Mouse (Mus musculus) Muller cell, postnatal 12 days (primary cell): Measurements from ENCODE around the gene Hoxa3.

ENCODE experiments used
- DNase-seq: peaks from one replicate; pipeline ENCODE4 v3.0.0-alpha.2; 2015; ENCODE audit errors: inconsistent ontology term

Gene Hoxa3

DNA sequence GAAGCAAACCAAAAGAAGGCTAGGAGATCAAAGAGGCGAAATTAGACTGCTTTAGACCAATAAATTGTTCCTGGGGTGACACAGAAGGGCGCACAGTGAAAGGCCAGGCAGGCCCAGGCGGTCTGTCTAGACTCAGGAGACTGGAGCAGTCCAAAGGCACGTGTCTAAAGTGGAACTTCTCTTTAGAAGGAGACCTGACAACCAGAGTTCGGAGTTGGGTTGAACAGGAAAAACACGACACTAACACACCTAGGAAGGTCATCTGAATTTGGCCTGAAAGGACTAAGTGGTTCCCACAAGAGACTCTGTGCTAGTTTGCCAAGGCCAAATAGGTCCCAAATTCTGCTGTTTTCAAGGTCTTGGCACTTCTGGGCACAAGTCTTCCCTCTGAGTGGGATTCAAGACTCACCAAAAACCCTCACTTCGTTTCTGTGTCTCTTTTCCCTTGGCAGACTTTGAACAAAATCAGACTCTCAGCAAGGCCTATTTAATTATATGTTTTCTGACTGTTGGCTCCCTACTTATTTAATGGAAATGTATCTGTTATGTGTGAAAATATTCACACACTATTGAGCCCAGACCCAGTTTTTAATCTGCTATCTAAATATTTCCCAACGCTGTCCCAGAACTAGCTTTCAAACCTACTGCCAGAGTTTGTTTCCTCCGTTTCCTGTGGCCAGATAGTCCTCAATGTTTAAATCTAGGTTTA is 6.3 kb upstream of the Hoxa3 start:
- DNase-seq: no peak

DNA sequence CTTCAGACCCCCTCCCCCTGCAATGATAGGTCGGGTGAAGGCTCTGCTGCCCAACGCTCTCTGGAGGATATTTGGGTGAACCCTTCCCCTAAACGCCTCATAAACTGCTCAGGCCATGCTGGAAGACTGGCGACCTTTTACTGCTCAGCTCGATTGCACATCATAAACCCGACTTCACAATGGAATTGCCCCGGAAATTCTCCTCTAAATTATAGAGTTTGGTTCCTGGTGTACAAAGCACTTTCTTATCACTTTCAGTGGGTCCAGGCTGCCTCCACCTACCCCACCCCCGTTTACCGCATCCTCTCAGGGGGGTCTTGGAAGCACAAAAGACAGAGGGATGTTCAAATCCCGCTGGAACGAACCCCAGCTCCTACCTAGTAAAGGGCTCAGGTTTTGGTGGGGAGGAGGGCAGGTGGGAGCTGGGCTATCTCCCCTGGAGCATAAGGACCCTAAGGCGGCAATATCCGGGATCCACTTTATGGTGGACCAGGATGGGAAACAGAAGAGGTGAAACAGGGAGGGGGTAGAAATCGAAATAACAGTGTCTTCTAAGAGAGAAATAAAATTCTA is 5.6 kb upstream of the Hoxa3 start:
- DNase-seq: no peak

DNA sequence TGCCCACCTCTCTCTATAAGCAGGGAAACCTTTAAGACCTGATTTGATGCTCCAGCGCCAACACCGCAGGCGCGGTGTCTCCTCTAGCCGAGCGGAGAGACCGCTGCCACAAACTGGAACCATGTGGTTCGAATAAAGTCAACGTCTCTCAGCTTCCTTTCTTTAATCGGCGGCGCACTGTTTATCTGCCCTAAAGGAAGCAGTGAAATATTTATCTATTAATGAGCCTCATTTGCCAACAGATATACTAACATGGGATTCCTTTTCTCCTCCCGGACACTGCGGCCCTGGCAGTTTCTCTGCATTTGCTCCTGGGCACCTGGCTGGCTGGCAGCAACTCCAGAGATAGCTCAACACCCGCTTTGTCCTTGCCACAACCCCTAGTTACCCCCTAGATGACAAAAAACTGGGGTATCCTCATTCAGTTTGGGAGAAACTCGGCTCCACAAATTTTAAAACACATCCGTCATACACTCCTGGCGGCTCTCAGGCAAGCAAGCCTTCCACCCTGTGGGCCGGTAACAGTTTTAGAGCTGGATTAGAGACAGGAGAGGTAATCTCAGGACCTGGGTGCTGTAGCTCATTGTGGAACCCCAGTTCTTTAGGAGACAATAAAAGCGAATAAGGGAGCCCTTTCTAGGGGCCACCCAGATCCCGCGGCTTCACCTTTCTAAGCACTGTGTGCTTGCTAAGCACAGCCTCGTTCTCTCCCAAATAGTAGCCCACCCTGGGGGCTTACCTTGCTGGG is 4.9 kb upstream of the Hoxa3 start:
- no peak for DNase-seq

DNA sequence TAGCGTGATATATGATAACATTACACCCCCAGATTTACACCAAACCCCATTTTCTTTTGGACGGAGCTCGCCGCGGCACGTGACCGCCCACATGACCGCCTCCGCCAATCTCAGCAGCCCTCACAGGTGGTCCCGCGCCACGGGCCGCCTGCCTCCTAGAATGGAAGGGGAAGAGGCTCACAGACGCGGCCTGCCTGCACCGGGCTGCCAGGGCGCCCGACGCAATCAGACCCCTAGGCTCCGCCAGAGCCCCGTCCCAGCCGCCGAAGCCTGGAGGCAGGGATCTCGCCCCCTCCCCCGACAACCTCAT is 4.3 kb upstream of the Hoxa3 start:
- DNase-seq: no peak

DNA sequence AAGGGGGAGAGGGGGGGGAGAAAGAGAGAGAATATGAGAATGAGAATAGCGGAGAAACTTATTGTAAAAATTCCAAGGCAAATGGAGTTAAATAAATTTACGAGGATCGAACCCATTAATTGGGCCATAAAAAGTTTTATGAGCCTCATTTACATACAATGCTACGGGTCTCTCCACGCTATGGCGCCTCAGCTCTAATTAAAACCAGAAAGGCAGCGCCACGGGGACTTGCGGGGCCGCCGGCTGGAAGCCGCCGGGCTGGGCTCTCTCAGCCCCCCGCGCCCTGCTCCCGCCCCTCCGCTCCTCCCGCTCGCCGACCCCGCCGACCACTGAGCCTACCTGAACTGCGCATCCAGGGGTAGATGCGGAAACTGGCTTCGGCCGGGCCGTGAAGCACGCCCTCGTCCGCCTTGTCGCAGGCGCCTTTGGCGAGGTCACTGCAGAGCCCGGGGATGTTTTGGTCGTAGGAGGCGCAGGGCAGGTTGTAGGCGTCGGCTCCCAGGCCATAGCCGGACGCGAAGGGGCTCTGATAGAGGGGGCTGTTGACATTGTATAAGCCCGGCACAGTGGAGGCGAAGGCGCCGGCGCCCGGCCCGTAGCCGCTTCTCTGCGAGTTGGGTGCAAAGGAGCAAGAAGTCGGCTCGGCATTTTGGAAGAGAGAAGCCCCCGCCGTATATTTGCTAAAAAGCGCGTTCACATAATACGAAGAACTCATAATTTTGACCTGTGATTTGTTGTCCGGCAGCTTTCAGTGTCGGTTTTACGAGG is 3.7 kb upstream of the Hoxa3 start:
- no peak for DNase-seq

DNA sequence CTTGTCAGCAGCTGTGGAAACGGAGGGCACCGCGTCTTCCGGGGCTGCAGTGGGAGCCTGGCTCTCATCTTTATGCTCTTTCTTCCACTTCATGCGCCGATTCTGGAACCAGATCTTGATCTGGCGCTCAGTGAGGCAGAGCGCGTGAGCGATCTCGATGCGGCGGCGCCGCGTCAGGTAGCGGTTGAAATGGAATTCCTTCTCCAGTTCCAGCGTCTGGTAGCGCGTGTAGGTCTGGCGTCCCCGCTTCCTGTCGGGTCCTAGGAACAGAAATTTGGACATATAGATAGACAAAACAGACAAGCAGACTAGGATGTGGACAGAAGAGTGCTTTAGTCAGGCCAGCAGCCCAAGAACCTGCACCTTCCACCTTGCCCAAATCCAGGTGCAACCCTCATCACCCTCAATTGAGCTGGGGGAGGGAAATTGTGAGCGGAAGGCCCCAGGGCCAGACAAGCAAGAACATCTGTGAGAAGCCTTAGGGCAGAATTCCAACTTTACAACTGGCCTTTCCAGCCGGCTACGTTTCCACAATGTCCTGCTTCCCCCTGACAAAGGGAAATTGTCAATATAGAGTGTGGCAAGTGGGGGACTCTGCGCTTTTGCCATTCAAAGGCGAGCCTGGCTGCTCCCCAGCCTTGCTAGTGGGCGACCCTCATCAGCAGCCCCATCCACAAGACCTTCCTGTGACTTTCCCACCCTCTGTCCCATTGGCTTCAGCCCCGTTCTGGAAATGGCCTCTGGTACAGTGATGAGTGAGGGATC is 2.8 kb upstream of the Hoxa3 start:
- DNase-seq: no peak

DNA sequence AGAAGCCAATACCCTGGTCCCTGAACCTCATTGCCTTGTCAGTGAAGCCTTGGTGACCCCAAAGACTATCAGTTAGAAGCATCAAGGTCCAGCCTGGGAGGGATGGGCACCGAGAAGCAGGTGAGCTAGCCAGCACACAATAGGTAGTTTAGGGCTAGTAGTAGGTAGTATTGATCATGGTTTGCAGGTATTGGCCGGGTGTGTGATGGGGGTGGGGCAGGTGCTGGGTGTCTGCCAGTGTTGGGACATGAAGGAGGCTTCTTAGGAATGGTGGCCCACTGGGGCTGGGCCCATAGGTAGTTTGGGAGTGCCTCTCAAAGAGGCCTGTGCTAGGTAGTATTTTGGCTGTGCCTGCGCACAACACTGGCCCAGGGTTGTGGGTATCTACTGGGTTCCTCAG is 1.9 kb upstream of the Hoxa3 start:
- DNase-seq: no peak

DNA sequence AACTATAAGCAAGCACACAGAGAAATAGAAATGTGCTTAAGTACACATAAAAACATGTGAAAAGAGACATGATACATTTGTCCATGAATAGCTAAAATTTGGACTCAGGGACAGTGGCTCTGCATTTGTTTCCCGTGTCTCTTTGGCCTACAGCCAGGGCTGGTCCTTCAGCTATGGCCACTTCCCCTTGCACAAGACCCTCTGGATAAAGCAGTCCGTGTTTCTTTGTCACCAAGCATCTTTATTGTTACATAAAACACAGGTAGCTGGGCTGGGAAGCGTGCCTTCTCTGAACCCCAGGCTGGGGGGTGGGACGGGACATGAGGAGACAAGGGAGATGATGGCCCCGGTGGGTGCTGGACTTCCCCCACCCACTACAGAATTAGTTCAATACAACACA is 1.1 kb upstream of the Hoxa3 start:
- no peak for DNase-seq

DNA sequence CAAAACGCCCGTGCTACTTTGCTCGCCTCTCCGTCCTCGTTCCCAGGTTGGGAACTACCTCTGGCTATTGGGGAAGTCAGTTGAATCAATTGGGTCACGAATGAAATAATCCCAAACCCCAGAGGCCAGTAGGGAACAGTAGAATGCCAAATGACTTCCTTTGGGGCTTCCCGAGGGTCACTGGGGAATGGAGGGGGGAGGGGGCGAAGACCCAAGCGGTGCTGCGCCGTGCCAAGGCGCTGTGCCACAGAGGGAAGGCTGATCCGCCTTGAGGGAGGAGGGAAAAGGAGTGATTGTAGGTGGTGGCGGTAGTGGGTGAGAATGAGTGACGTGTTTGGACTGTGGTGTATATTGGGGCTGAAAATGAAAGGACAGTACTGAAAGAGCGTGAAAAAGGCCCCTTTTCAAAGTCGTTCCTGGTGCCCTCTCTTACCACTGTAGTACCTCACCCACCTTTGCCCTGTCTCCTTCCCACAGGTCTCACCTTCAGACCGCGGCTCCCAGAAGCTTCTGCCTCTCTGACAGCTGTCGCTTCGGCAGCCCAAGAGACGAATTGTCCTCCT is 499 bp downstream of the Hoxa3 start:
- DNase-seq: no peak

DNA sequence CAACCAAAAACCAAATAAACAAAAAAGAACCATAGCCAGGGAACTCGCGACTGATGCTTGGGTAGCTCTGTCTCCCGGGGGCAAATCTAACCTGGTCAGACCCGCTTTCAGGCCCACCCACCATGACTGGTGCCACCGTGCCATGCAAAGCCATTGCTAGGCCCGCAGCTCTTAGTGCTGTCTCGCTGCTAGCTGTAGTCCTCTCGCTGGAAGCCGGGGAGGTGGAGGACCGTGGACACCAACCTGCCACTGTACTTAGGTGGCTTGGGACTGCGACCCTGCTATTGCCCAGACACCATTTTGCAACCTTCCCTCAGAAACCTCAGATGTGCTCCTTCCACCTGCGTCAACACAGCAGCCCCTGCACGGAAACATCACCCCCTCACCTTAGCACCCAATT is 1.2 kb downstream of the Hoxa3 start:
- no peak for DNase-seq

DNA sequence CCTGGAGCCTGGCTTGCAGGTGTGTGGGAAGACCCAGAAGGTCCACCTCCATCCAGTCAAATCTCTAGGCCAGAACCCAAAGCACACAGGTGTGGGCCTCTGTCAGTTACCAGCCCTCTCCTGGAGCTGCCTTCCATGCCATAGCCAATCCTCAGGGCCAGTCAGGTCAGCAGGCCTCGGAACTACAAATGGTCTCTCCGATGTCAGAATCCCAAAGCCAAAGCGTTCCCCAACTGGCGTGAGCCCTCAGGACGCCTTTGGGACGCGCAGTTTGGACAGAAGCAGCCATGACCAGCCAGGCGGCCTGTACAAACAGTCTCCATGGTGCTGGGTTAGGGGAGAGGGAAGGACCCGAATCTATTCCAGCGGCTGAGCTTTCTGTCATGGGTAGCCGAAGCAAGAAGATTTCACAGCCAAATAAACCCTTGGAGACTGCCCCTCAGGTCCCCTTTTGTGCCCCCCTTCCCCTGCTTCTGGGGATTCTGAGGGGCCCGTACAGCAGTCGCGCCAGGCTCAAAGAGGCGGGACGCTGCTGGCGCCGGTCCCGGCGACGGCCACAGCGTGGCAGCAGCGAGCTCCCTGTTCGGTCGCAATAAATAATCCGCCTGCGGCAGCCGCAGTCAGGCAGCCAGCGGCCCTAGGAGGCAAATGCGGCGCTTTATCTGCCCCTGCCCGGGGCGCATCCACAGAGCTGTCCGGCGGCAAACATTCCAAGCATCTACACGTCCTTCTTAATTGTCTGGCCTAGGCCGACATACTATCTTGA is 1.8 kb downstream of the Hoxa3 start:
- DNase-seq: peak; percentile 45

DNA sequence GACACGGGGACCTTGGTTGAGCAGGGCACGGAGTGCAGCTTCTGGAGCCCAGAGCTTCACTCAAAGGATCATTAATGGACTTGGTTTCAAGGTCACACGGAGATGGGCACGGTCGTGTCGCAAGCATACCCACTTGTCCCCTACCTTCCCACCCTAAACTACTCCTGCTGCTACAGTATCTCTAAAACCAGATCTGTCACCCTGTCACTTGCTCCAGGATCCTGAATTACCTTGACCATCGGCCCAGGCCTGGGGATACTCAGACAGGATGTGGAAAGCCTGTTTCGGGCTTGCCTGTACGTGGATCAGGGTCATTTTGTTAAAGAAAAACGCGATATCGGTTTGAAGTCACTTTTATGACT is 3.5 kb downstream of the Hoxa3 start:
- no peak for DNase-seq

DNA sequence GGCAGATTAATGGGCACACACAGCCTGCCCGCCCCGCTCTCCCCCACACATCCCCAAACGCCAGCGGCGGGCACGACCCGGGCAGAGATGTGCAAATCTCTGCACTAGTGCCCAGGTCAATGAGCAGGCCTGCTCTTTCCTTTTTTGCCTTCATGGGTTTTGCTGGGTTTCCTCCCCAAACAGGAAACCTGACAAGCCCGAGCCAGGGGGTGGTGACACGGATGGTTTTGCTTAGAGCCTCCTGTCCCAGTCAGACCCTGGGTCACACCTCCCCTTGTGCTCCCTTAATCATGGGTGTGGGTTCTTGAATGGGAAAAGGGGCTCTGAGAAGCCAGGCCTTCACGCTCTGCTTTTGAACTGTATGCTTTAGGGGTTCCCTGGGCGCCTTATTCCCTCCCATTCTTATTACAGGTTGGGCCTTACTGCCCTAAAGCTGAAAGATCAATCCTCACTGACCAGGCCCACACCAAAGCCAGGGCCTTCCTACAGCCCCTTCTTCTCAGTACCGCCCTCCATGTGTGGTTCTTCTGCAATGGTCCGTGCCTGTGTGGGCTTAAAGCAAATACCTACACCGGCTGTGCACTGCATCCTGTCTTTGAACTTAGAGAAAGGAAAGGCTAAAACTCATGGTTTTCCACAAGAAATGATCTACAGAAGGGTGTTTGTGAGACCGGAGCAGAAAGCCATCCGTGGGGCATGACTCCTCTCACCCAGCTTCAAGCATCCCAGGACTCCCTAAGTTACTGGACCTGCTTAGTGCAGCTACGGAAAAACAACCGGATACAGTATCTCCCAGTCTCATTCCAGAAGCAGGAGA is 4.1 kb downstream of the Hoxa3 start:
- DNase-seq: no peak

DNA sequence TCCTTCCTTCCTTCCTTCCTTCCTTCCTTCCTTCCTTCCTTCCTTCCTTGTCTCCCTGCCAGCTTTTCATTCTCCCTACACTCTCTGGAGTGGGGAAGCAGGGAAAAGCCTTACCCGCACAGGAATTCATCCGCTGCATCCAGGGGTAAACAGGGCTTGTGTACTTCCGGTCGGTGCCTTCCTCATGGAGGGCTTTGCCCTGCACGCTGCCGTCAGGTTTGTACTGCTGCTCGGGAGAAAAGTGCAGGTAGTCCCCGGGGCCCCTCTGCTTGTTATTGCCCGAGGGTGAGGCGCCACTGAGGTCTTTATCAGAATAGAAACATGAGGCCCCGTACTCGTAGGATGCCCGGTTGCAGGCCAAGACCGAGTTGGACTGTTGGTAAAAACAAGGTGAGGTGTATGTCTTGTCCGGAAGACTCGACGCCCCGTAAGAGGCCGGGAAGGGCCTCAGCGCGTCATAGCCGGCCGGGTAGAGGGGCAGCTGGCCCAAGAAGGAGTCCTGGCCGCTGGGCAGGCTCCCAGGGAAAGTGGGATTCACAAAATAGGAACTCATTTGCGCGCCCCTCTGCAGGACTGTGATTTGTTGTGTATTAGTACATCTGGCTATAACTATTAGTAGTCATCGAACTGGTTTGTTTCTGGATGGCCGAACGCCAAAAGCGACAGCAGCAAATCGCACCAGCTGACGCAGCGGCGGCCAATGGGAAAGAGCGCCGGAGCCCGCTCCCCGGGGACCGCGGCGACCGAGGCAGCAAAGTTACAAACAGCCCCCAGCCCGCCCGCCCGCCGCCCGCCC is 4.9 kb downstream of the Hoxa3 start, which contains the start of gene Hoxa6:
TSS of gene Hoxa6 (minus strand) at position 651 of the 796 bp plus-strand sequence.
- DNase-seq: no peak

DNA sequence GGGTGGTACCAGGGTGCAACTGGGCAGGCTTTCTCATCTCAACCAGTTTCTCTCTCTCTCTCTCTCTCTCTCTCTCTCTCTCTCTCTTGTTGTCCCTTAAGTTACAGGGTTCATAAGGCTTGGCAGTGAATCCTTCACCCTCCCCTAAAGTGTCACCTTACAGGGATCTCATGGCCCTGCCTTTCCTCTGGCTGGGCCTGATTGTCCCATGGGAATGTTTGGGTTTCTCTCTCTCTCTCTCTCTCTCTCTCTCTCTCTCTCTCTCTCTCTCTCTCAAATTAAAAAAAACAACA is 5.5 kb downstream of the Hoxa3 start:
- no peak for DNase-seq

DNA sequence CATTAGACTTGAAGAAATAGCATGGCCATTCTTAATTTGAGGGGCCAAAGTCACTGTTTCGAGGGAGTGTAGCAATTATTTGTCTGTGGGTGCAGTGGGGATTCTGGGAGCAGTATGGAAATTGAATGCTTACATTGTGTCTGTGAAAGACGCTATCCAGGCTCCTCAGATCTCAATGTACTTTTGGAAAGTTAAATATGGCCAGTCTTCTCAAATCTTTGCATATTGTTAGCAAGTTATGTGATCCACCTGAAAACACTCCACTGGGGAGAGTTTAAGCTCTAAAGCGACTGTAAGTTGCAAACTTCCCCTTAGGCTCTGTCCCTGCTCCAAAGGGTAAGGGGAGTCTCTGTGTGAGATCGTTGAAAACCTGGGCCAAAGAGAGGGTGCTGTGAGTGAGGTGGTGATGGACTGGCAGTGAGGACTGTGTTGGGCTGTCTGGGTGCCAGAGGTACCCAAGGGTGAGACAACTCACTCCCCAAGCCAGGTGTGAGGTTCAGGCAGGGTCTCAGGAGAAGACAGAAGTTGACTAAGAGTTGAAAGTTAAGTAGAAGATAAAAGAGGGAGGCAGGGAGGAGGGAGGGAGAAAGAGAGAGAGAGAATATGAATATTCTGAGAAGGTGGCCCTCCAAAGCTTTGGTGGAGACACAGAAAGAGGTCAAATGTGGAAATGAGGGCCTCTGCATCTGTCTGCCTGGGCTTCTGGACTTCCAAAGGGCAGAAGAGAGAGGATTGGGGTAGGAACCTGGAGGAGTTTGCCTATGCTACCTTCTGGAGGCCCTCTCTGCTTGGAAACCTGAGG is 6.1 kb downstream of the Hoxa3 start:
- no peak for DNase-seq

DNA sequence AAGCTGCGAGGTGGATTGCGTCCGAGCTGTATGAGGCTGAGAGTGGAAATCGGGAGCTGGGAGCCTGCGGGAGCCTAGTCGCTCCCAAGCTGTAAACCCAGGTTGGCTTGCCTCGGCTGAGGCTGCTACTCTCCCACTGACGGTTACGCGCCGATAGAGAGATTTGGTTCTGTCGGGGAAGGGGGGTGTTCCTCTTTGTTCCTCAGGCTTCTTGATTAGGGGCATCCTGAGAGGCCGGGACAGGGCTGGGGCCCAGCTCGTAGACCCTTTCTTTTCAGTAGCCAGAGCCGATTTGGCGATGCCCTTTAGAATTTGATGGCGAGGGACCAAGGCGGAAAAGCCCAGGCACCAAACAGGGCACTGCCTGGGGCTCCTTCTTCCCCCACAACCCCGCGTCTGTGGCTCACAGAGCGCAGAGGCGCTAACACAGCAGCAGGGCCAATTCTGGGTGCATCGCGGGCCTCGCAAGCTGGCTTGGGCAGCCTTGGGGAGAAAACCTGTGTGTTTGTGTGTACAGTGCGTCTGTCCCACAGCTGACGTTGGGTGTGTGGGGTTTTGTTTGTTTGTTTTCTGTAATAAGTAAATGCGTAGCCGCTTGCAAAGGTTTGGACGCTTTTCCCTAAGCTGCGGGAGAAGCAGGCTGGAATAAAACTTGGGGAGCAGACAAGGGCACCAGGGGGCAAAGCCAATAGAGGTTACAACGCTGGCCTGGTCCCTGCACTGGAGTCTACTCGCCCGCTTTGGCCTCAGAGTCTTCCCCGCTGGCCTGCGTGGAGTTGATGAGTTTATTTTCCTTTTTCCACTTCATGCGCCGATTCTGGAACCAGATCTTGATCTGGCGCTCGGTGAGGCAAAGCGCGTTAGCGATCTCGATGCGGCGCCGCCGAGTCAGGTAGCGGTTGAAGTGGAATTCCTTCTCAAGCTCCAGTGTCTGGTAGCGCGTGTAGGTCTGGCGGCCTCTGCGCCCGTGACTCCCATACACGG is 7.2 kb downstream of the Hoxa3 start:
- DNase-seq: no peak
